Mouse (Mus musculus): ENCODE data around the gene Olfr612. TPM values are rescaled to one million over a fixed set of nuclear protein-coding genes. Genes with fewer than 3 reads are reported as not detected.
"Not testable (repeated sequence)": the region's sequence is repeated elsewhere in the genome, so short reads cannot be mapped to it uniquely, and the experiment has no call there.

Gene Olfr612
- not detected in 2 replicates for polyA plus RNA-seq (2015; fragmentation: Nextera tagmentation; extraction: Ambion mirVana)

GRCm38 (mm10) chr7:103542617-103543016 lies at the start of gene Olfr612:
Gene Olfr612 (minus strand): TSS chr7:103542717.
- H3K9ac ChIP-seq (replicated peaks); H3K4me3 ChIP-seq; H3K27ac ChIP-seq (replicated peaks); H3K4me2 ChIP-seq (replicated peaks); H3K4me1 ChIP-seq; H3K9me3 ChIP-seq; H3K27me3 ChIP-seq; ATAC-seq (replicated peaks); H3K36me3 ChIP-seq: not testable (repeated sequence)
- WGBS = 84% methylated on average over 2 of the region's 2 CpGs

- Histone ChIP-seq H3K4me3 (no peak within 1 kb of the TSS), H3K36me3 (no peaks in the 10 kb centered on the region), H3K4me2 (replicated peaks) (no peak within 1 kb of the TSS), H3K9me3 (no peaks in the 10 kb centered on the region), H3K27me3 (no peaks in the 10 kb centered on the region), H3K27ac (replicated peaks) (no peak within 1 kb of the TSS), H3K9ac (replicated peaks) (no peak within 1 kb of the TSS), H3K4me1 (no peaks in the 10 kb centered on the region)
- 50% methylated on average over 2 of the region's 2 CpGs for WGBS
- no peak for ATAC-seq (replicated peaks)
These were observed 47.3 kb upstream of the Olfr612 start, which contains the start of gene Olfr618 for GRCm38 (mm10) chr7:103589803-103590202. Gene Olfr618 (plus strand): TSS chr7:103590103.

DNA sequence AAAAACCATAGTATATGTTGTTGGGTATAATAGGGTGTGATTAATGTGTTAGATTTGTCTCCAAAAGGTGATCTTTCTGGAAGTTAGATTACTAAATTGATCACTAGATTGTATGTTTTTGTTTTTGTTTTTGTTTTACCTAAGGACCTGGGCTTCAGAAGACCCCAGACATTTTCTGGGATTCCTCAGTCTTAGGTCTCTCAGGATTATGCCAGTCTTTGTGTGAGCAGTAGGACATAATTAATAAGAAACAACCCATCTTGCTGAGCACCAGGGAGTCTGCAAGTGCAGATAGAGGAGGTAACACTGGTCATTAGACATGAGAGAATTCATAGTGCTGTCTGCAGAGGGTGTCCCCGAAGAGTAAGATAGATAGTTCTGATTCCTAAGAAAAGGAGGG lies 30.2 kb upstream of the Olfr612 start, which contains the start of gene Olfr617:
Gene Olfr617, plus strand, starts transcription at position 301 of the 400 bp plus-strand sequence.
- no peaks in the 10 kb centered on the region for H3K27me3 ChIP-seq
- no peak for ATAC-seq (replicated peaks)
- no peak within 1 kb of the TSS for H3K4me2 ChIP-seq (replicated peaks)
- WGBS = 88% methylated on average over 1 of the region's 1 CpGs
- H3K9ac ChIP-seq (replicated peaks) = no peak within 1 kb of the TSS
- no peaks in the 10 kb centered on the region for H3K36me3 ChIP-seq
- H3K4me3 ChIP-seq = no peak within 1 kb of the TSS
- H3K9me3 ChIP-seq = no peaks in the 10 kb centered on the region
- no peaks in the 10 kb centered on the region for H3K4me1 ChIP-seq
- no peak within 1 kb of the TSS for H3K27ac ChIP-seq (replicated peaks)

DNA sequence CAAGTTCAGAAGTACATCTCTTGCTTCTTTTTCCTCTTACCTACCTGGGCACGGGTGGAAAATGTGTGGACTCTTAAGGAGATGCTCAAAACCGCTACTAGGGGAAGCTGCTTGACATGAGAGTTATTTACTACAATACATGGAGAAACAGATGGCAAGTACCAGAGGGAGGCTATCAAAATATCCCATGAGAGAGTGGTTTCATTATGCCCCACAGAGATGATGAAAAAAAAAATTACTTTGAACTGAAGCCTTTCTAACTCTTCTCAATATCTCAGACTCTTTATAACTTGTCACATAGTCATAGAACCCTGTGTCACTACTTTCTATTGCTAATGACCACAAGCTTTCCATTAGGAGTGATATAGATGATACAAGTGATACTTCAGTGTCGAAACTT lies 26.5 kb upstream of the Olfr612 start, which contains the start of gene Olfr616:
Gene Olfr616, minus strand, starts transcription at position 101 of the 400 bp plus-strand sequence.
- no peaks in the 10 kb centered on the region for H3K27me3 ChIP-seq
- ATAC-seq (replicated peaks) = no peak
- H3K9me3 ChIP-seq = no peaks in the 10 kb centered on the region
- H3K9ac ChIP-seq (replicated peaks) = no peak within 1 kb of the TSS
- H3K27ac ChIP-seq (replicated peaks) = no peak within 1 kb of the TSS
- no peaks in the 10 kb centered on the region for H3K4me1 ChIP-seq
- H3K4me3 ChIP-seq = no peak within 1 kb of the TSS
- H3K36me3 ChIP-seq = no peaks in the 10 kb centered on the region
- WGBS = 83% methylated on average over 3 of the region's 3 CpGs
- H3K4me2 ChIP-seq (replicated peaks) = no peak within 1 kb of the TSS

DNA sequence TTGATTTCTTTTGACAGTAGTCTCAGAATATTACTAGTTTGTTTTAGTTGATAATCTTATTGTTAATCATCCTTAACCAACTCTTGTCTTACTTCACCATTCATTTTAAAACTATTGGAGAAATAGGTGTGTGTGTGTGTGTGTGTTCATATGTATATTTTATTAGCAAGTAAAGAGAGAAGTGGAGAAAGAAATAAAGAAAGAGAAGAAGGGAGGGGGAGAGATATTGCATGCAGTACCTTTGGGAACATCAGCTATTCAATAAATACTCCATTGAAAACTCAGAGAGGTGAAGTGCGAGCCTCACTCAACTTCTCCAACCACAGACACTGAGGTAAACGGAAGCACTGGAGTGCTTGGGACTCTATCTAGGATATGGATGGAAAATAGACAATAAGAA lies 13.3 kb upstream of the Olfr612 start, which contains the start of gene Olfr615:
Gene Olfr615, plus strand, starts transcription at position 301 of the 400 bp plus-strand sequence.
- Histone ChIP-seq H3K4me3 (no peak within 1 kb of the TSS), H3K9ac (replicated peaks) (no peak within 1 kb of the TSS), H3K27me3 (no peaks in the 10 kb centered on the region), H3K9me3 (no peaks in the 10 kb centered on the region), H3K27ac (replicated peaks) (no peak within 1 kb of the TSS), H3K36me3 (no peaks in the 10 kb centered on the region), H3K4me2 (replicated peaks) (no peak within 1 kb of the TSS), H3K4me1 (no peaks in the 10 kb centered on the region)
- no peak for ATAC-seq (replicated peaks)
- 84% methylated on average over 2 of the region's 2 CpGs for WGBS

- H3K36me3 ChIP-seq = no peaks in the 10 kb centered on the region
- no peak for ATAC-seq (replicated peaks)
- no peaks in the 10 kb centered on the region for H3K27me3 ChIP-seq
- H3K9me3 ChIP-seq = no peaks in the 10 kb centered on the region
- H3K4me1 ChIP-seq = no peaks in the 10 kb centered on the region
- no peak within 1 kb of the TSS for H3K9ac ChIP-seq (replicated peaks)
- H3K4me2 ChIP-seq (replicated peaks) = no peak within 1 kb of the TSS
- H3K4me3 ChIP-seq = no peak within 1 kb of the TSS
- WGBS = 86% methylated on average over 2 of the region's 2 CpGs
- no peak within 1 kb of the TSS for H3K27ac ChIP-seq (replicated peaks)
These were observed 5.3 kb upstream of the Olfr612 start, which contains the start of gene Olfr613 for GRCm38 (mm10) chr7:103547774-103548173. Gene Olfr613 (plus strand): TSS chr7:103548074.

GRCm38 (mm10) chr7:103520746-103521145 lies 21.8 kb downstream of the Olfr612 start, which contains the start of gene Olfr611:
Gene Olfr611 (minus strand): TSS chr7:103520846.
- not testable (repeated sequence) for H3K27ac ChIP-seq (replicated peaks); H3K9me3 ChIP-seq; H3K4me1 ChIP-seq; H3K4me3 ChIP-seq; ATAC-seq (replicated peaks); H3K27me3 ChIP-seq; H3K36me3 ChIP-seq; H3K4me2 ChIP-seq (replicated peaks); H3K9ac ChIP-seq (replicated peaks)
- WGBS = 56% methylated on average over 1 of the region's 1 CpGs

- WGBS = 89% methylated on average over 2 of the region's 2 CpGs
- Histone ChIP-seq H3K36me3 (no peaks in the 10 kb centered on the region), H3K9ac (replicated peaks) (no peak within 1 kb of the TSS), H3K27ac (replicated peaks) (no peak within 1 kb of the TSS), H3K4me3 (no peak within 1 kb of the TSS), H3K4me2 (replicated peaks) (no peak within 1 kb of the TSS), H3K9me3 (no peaks in the 10 kb centered on the region), H3K27me3 (no peaks in the 10 kb centered on the region), H3K4me1 (no peaks in the 10 kb centered on the region)
- ATAC-seq (replicated peaks) = no peak
These were observed 30.5 kb downstream of the Olfr612 start, which contains the start of gene Olfr610 for GRCm38 (mm10) chr7:103512022-103512421. Gene Olfr610 (minus strand): TSS chr7:103512122.

- no peaks in the 10 kb centered on the region for H3K9me3 ChIP-seq
- no peak within 1 kb of the TSS for H3K9ac ChIP-seq (replicated peaks)
- no peak within 1 kb of the TSS for H3K4me2 ChIP-seq (replicated peaks)
- ATAC-seq (replicated peaks) = no peak
- H3K4me3 ChIP-seq = no peak within 1 kb of the TSS
- WGBS = 73% methylated on average over 1 of the region's 1 CpGs
- no peaks in the 10 kb centered on the region for H3K27me3 ChIP-seq
- no peak within 1 kb of the TSS for H3K27ac ChIP-seq (replicated peaks)
- H3K4me1 ChIP-seq = no peaks in the 10 kb centered on the region
- no peaks in the 10 kb centered on the region for H3K36me3 ChIP-seq
These were observed 44.6 kb downstream of the Olfr612 start, which contains the start of gene Olfr609 for GRCm38 (mm10) chr7:103497962-103498361. Gene Olfr609 (minus strand): TSS chr7:103498062.

Small RNAs within 50 kb of the gene (microRNA-seq; reads per million reads assigned to microRNA genes)
- not detected for gene Gm26506

Other genes with a start within 250 kb of the Olfr612 start
- gene Olfr596, start 237.1 kb downstream of the Olfr612 start, polyA plus RNA-seq (2015; fragmentation: Nextera tagmentation; extraction: Ambion mirVana) = not detected in 2 replicates
- not detected in 2 replicates for gene Olfr597, start 226.4 kb downstream of the Olfr612 start, polyA plus RNA-seq (2015; fragmentation: Nextera tagmentation; extraction: Ambion mirVana)
- not detected in 2 replicates for gene Olfr598, start 219.1 kb downstream of the Olfr612 start, polyA plus RNA-seq (2015; fragmentation: Nextera tagmentation; extraction: Ambion mirVana)
- gene Olfr599, start 206.8 kb downstream of the Olfr612 start, polyA plus RNA-seq (2015; fragmentation: Nextera tagmentation; extraction: Ambion mirVana) = not detected in 2 replicates
- not detected in 2 replicates for gene Olfr600, start 193.0 kb downstream of the Olfr612 start, polyA plus RNA-seq (2015; fragmentation: Nextera tagmentation; extraction: Ambion mirVana)
- gene Olfr601, start 180.1 kb downstream of the Olfr612 start, polyA plus RNA-seq (2015; fragmentation: Nextera tagmentation; extraction: Ambion mirVana) = not detected in 2 replicates
- gene Olfr603, start 156.5 kb downstream of the Olfr612 start, polyA plus RNA-seq (2015; fragmentation: Nextera tagmentation; extraction: Ambion mirVana) = not detected in 2 replicates
- gene Usp17lc, start 127.6 kb downstream of the Olfr612 start, polyA plus RNA-seq (2015; fragmentation: Nextera tagmentation; extraction: Ambion mirVana) = not detected in 2 replicates
- gene Olfr605, start 97.3 kb downstream of the Olfr612 start, polyA plus RNA-seq (2015; fragmentation: Nextera tagmentation; extraction: Ambion mirVana) = not detected in 2 replicates
- gene Olfr606, start 93.7 kb downstream of the Olfr612 start, polyA plus RNA-seq (2015; fragmentation: Nextera tagmentation; extraction: Ambion mirVana) = not detected in 2 replicates
- gene Olfr607, start 78.6 kb downstream of the Olfr612 start, polyA plus RNA-seq (2015; fragmentation: Nextera tagmentation; extraction: Ambion mirVana) = not detected in 2 replicates
- not detected in 2 replicates for gene Olfr608, start 72.8 kb downstream of the Olfr612 start, polyA plus RNA-seq (2015; fragmentation: Nextera tagmentation; extraction: Ambion mirVana)
- gene Olfr609, start 44.7 kb downstream of the Olfr612 start, polyA plus RNA-seq (2015; fragmentation: Nextera tagmentation; extraction: Ambion mirVana) = not detected in 2 replicates
- not detected in 2 replicates for gene Olfr610, start 30.6 kb downstream of the Olfr612 start, polyA plus RNA-seq (2015; fragmentation: Nextera tagmentation; extraction: Ambion mirVana)
- not detected in 2 replicates for gene Olfr611, start 21.9 kb downstream of the Olfr612 start, polyA plus RNA-seq (2015; fragmentation: Nextera tagmentation; extraction: Ambion mirVana)
- not detected in 2 replicates for gene Olfr613, start 5.4 kb upstream of the Olfr612 start, polyA plus RNA-seq (2015; fragmentation: Nextera tagmentation; extraction: Ambion mirVana)
- not detected in 2 replicates for gene Olfr615, start 13.4 kb upstream of the Olfr612 start, polyA plus RNA-seq (2015; fragmentation: Nextera tagmentation; extraction: Ambion mirVana)
- not detected in 2 replicates for gene Olfr616, start 26.4 kb upstream of the Olfr612 start, polyA plus RNA-seq (2015; fragmentation: Nextera tagmentation; extraction: Ambion mirVana)
- gene Olfr617, start 30.3 kb upstream of the Olfr612 start, polyA plus RNA-seq (2015; fragmentation: Nextera tagmentation; extraction: Ambion mirVana) = not detected in 2 replicates
- gene Olfr618, start 47.4 kb upstream of the Olfr612 start, polyA plus RNA-seq (2015; fragmentation: Nextera tagmentation; extraction: Ambion mirVana) = not detected in 2 replicates
- gene Olfr619, start 57.9 kb upstream of the Olfr612 start, polyA plus RNA-seq (2015; fragmentation: Nextera tagmentation; extraction: Ambion mirVana) = not detected in 2 replicates
- not detected in 2 replicates for gene Olfr620, start 69.8 kb upstream of the Olfr612 start, polyA plus RNA-seq (2015; fragmentation: Nextera tagmentation; extraction: Ambion mirVana)
- not detected in 2 replicates for gene Olfr622, start 100.0 kb upstream of the Olfr612 start, polyA plus RNA-seq (2015; fragmentation: Nextera tagmentation; extraction: Ambion mirVana)
- gene Olfr623, start 121.0 kb upstream of the Olfr612 start, polyA plus RNA-seq (2015; fragmentation: Nextera tagmentation; extraction: Ambion mirVana) = not detected in 2 replicates
- gene Olfr624, start 128.5 kb upstream of the Olfr612 start, polyA plus RNA-seq (2015; fragmentation: Nextera tagmentation; extraction: Ambion mirVana) = not detected in 2 replicates
- not detected in 2 replicates for gene Olfr625-ps1, start 140.0 kb upstream of the Olfr612 start, polyA plus RNA-seq (2015; fragmentation: Nextera tagmentation; extraction: Ambion mirVana)
- gene Olfr243, start 172.0 kb upstream of the Olfr612 start, polyA plus RNA-seq (2015; fragmentation: Nextera tagmentation; extraction: Ambion mirVana) = not detected in 2 replicates
- gene Olfr628, start 187.7 kb upstream of the Olfr612 start, polyA plus RNA-seq (2015; fragmentation: Nextera tagmentation; extraction: Ambion mirVana) = not detected in 2 replicates
- gene Olfr629, start 202.2 kb upstream of the Olfr612 start, polyA plus RNA-seq (2015; fragmentation: Nextera tagmentation; extraction: Ambion mirVana) = not detected in 2 replicates
- not detected in 2 replicates for gene Olfr630, start 214.6 kb upstream of the Olfr612 start, polyA plus RNA-seq (2015; fragmentation: Nextera tagmentation; extraction: Ambion mirVana)
- not detected in 2 replicates for gene Olfr69, start 228.9 kb upstream of the Olfr612 start, polyA plus RNA-seq (2015; fragmentation: Nextera tagmentation; extraction: Ambion mirVana)
- gene Olfr68, start 237.0 kb upstream of the Olfr612 start, polyA plus RNA-seq (2015; fragmentation: Nextera tagmentation; extraction: Ambion mirVana) = not detected in 2 replicates
- not detected in 2 replicates for gene Olfr67, start 249.1 kb upstream of the Olfr612 start, polyA plus RNA-seq (2015; fragmentation: Nextera tagmentation; extraction: Ambion mirVana)